Mouse (Mus musculus) heart, adult 8-10 months (tissue): ENCODE data around the gene Olfr477. TPM values are rescaled to one million over a fixed set of nuclear protein-coding genes. Genes with fewer than 3 reads are reported as not detected.
"Not testable (repeated sequence)": the region's sequence is repeated elsewhere in the genome, so short reads cannot be mapped to it uniquely, and the experiment has no call there.

Source experiments
- DNase-seq: peaks from one replicate; pipeline ENCODE4 v3.0.0; 2022; ENCODE audit warnings: low spot score
- total RNA-seq, 4 experiments: library from RNA; stranded (reverse); gene quantifications; 2 replicates each; pipeline ENCODE4 v1.2.4; 2022

Olfr477 gene
- total RNA-seq: under 1 TPM in 1 of 4 experiments, not detected in 3; 0.09 TPM

GRCm38 (mm10) chr7:107986393-107986792 is at the start of gene Olfr477:
Gene Olfr477 (plus strand): TSS chr7:107986693.
- DNase-seq: no peak

DNA sequence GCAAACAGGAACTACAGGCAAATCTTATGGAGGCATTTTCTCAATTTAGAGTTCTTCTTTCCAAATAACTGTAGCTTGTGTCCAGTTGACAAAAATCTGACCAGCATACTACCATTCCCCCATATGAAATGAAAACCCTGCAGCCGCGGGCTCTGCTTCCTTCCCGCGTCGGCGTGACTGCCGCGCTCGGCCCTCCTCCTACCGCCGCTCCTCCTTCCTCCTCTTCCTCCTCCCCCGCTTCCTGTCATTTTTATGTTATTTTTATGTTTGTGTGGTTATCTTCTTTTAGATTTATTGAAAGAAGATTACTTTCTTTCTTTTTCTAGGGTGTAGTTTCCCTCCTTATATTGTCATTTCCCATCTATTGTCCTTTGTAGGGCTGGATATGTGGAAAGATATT is 34.0 kb upstream of the Olfr477 start:
- not testable (repeated sequence) for DNase-seq

GRCm38 (mm10) chr7:107954343-107954742 is 32.1 kb upstream of the Olfr477 start, which contains the start of gene Olfr474:
Gene Olfr474 (plus strand): TSS chr7:107954643.
- no peak for DNase-seq

- no peak for DNase-seq
Measured at GRCm38 (mm10) chr7:107964503-107964902, 22.0 kb upstream of the Olfr477 start, which contains the start of gene Olfr476. Gene Olfr476 (plus strand): TSS chr7:107964803.

GRCm38 (mm10) chr7:108014256-108014655 is 27.8 kb downstream of the Olfr477 start:
- DNase-seq: not testable (repeated sequence)

GRCm38 (mm10) chr7:108033889-108034288 is 47.4 kb downstream of the Olfr477 start, which contains the start of gene Olfr478:
Gene Olfr478 (minus strand): TSS chr7:108033989.
- DNase-seq: no peak

Other genes with a start within 250 kb of the Olfr477 start
- gene Cyb5r2, start 228.7 kb upstream of the Olfr477 start, total RNA-seq: under 1 TPM in 1 of 4 experiments, not detected in 3; 0.16 TPM
- gene Ovch2, start 185.5 kb upstream of the Olfr477 start, total RNA-seq: not detected
- not detected for gene Olfr467, start 174.4 kb upstream of the Olfr477 start, total RNA-seq
- not detected for gene Olfr469, start 161.2 kb upstream of the Olfr477 start, total RNA-seq
- gene Olfr470, start 139.2 kb upstream of the Olfr477 start, total RNA-seq: not detected
- gene Olfr472, start 88.8 kb upstream of the Olfr477 start, total RNA-seq: not detected
- not detected for gene Olfr473, start 56.2 kb upstream of the Olfr477 start, total RNA-seq
- not detected for gene Olfr474, start 32.0 kb upstream of the Olfr477 start, total RNA-seq
- gene Olfr476, start 21.9 kb upstream of the Olfr477 start, total RNA-seq: not detected
- not detected for gene Olfr478, start 47.3 kb downstream of the Olfr477 start, total RNA-seq
- not detected for gene Olfr479, start 64.0 kb downstream of the Olfr477 start, total RNA-seq
- not detected for gene Olfr480, start 80.7 kb downstream of the Olfr477 start, total RNA-seq
- gene Olfr481, start 93.2 kb downstream of the Olfr477 start, total RNA-seq: not detected
- gene Olfr482, start 110.9 kb downstream of the Olfr477 start, total RNA-seq: under 1 TPM; 0.43 to 0.90 (median 0.77) TPM
- not detected for gene Olfr483, start 114.2 kb downstream of the Olfr477 start, total RNA-seq
- not detected for gene Olfr484, start 140.8 kb downstream of the Olfr477 start, total RNA-seq
- gene Olfr485, start 173.2 kb downstream of the Olfr477 start, total RNA-seq: not detected
- gene Olfr486, start 186.0 kb downstream of the Olfr477 start, total RNA-seq: not detected
- not detected for gene Olfr487, start 227.9 kb downstream of the Olfr477 start, total RNA-seq